Comparison of ENCODE assay signal across 8 mouse cellular contexts in genomic region chr5:123058251-123059102, GRCm38 (mm10). TPM values are rescaled to one million over a fixed set of nuclear protein-coding genes. Genes with fewer than 3 reads are reported as not detected.
DNase-seq lines count a peak whose midpoint lies in the region; ATAC-seq and TF ChIP-seq lines count a peak whose summit lies in the region.

No protein-coding gene starts in this region.

- DNase-seq in layer of hippocampus, adult 2 months (ENCODE audit: low spot score in 2 of 2), result no peak
- DNase-seq in layer of hippocampus, adult 9-11 months, result no peak
- no peak for DNase-seq in embryonic facial prominence, embryonic 11.5 days (ENCODE audit: low spot score)
- peak; percentile 69 for DNase-seq in induced T-regulatory cell, adult 2 months (ENCODE audit: low read depth)
- no peak for DNase-seq in gastrocnemius, postnatal 36 days
- DNase-seq in left cerebral cortex, postnatal 10 days (ENCODE audit: extremely low spot score in 1 of 2, low spot score in 2 of 2), result no peak

- no peaks in the 10 kb centered on the region for H3K4me1 ChIP-seq in embryonic facial prominence, embryonic 11.5 days (ENCODE audit: control insufficient read depth, insufficient read depth, low read length)
- no peaks in the 10 kb centered on the region for H3K4me1 ChIP-seq in neural tube, embryonic 12.5 days

- intact Hi-C loops in gastrocnemius, postnatal 36 days (cut with DNase I), result no loop called here
- intact Hi-C loops in left cerebral cortex, postnatal 10 days (cut with DNase I), result no loop called here

- H3K27ac ChIP-seq in layer of hippocampus, adult 2 months, result peak overlapping the region; percentile 92
- no peak overlapping the region for H3K27ac ChIP-seq in embryonic facial prominence, embryonic 11.5 days (replicated peaks; ENCODE audit: low read depth, low read length)
- H3K27ac ChIP-seq in neural tube, embryonic 12.5 days, result no peak overlapping the region

- no peaks in the 10 kb centered on the region for H3K9me3 ChIP-seq in embryonic facial prominence, embryonic 11.5 days (replicated peaks; ENCODE audit: control insufficient read depth, low read length)
- no peaks in the 10 kb centered on the region for H3K9me3 ChIP-seq in neural tube, embryonic 12.5 days

- WGBS in embryonic facial prominence, embryonic 11.5 days, result 43% methylated on average over 16 of the region's 16 CpGs
- 47% methylated on average over 16 of the region's 16 CpGs for WGBS in neural tube, embryonic 12.5 days

- TF ChIP-seq CTCF in layer of hippocampus, adult 2 months (conservative IDR thresholded peaks at IDR 0.05), result no peak

- no peak for ATAC-seq in embryonic facial prominence, embryonic 11.5 days (replicated peaks; ENCODE audit: insufficient number of reproducible peaks, low FRiP score, low TSS enrichment, low read depth)
- ATAC-seq in neural tube, embryonic 12.5 days (ENCODE audit: low FRiP score, low read depth), result no peak
- ATAC-seq in cerebellum, adult (ENCODE audit: insufficient number of reproducible peaks, low FRiP score, low TSS enrichment), result no peak

- peak overlapping the region; percentile 27 for H3K4me2 ChIP-seq in embryonic facial prominence, embryonic 11.5 days (ENCODE audit: low read depth, low read length)
- H3K4me2 ChIP-seq in neural tube, embryonic 12.5 days (replicated peaks), result peak overlapping the region; percentile 54

- no peaks in the 10 kb centered on the region for H3K36me3 ChIP-seq in embryonic facial prominence, embryonic 11.5 days (replicated peaks; ENCODE audit: control insufficient read depth, insufficient read depth, low read depth, low read length)
- no peaks in the 10 kb centered on the region for H3K36me3 ChIP-seq in neural tube, embryonic 12.5 days

- H3K4me3 ChIP-seq in layer of hippocampus, adult 2 months, result peak overlapping the region; percentile 70
- peak overlapping the region; percentile 23 for H3K4me3 ChIP-seq in embryonic facial prominence, embryonic 11.5 days (ENCODE audit: low read depth, low read length)
- peak overlapping the region; percentile 31 for H3K4me3 ChIP-seq in neural tube, embryonic 12.5 days

- no peak overlapping the region; the same call in 1 of the 2 replicates for H3K9ac ChIP-seq in embryonic facial prominence, embryonic 11.5 days (replicated peaks; ENCODE audit: low read length)
- H3K9ac ChIP-seq in neural tube, embryonic 12.5 days, result peak overlapping the region; percentile 29; the same call in 1 of the 2 replicates

- H3K27me3 ChIP-seq in embryonic facial prominence, embryonic 11.5 days (ENCODE audit: control insufficient read depth, insufficient read depth, low read length), result no peaks in the 10 kb centered on the region
- H3K27me3 ChIP-seq in neural tube, embryonic 12.5 days (replicated peaks), result no peaks in the 10 kb centered on the region

RNA-seq across cellular contexts. Expression of gene Tmem120b, which starts 9.7 kb away (rescaled TPM):
- 10 to 100 TPM; 17.8 to 19.6 TPM for total RNA-seq in layer of hippocampus, adult 2 months (2021)
- polyA plus RNA-seq in embryonic facial prominence, embryonic 11.5 days (2014; fragmentation: Nextera tagmentation; extraction: Ambion mirVana), result 7.2 and 7.9 TPM in 2 replicates
- 17.4 and 19.4 TPM in 2 replicates for polyA plus RNA-seq in neural tube, embryonic 12.5 days (2016; fragmentation: Nextera tagmentation; extraction: Ambion mirVana)
- 10 to 100 TPM; 18.9 to 19.0 TPM for total RNA-seq in gastrocnemius, postnatal 36 days (2021)
- 10 to 100 TPM; 19.5 to 23.2 TPM for total RNA-seq in left cerebral cortex, postnatal 10 days (2021)

RNA-seq across cellular contexts. Expression of gene Morn3, which starts 11.7 kb away (rescaled TPM):
- total RNA-seq in layer of hippocampus, adult 2 months (2021), result not detected
- polyA plus RNA-seq in embryonic facial prominence, embryonic 11.5 days (2014; fragmentation: Nextera tagmentation; extraction: Ambion mirVana), result 0.91 TPM in 1 of 2 replicates, not detected in the other
- polyA plus RNA-seq in neural tube, embryonic 12.5 days (2016; fragmentation: Nextera tagmentation; extraction: Ambion mirVana), result not detected in 2 replicates
- total RNA-seq in gastrocnemius, postnatal 36 days (2021), result not detected
- not detected for total RNA-seq in left cerebral cortex, postnatal 10 days (2021)

RNA-seq across cellular contexts. Expression of gene Orai1, which starts 43.6 kb away (rescaled TPM):
- 10 to 100 TPM; 11.0 to 13.5 TPM for total RNA-seq in layer of hippocampus, adult 2 months (2021)
- polyA plus RNA-seq in embryonic facial prominence, embryonic 11.5 days (2014; fragmentation: Nextera tagmentation; extraction: Ambion mirVana), result 9.1 and 9.6 TPM in 2 replicates
- polyA plus RNA-seq in neural tube, embryonic 12.5 days (2016; fragmentation: Nextera tagmentation; extraction: Ambion mirVana), result 13.9 and 14.2 TPM in 2 replicates
- total RNA-seq in gastrocnemius, postnatal 36 days (2021), result 10 to 100 TPM; 35.9 to 39.1 TPM
- 10 to 100 TPM in 1 of 2 experiments, 1 to 10 TPM in 1; 9.0 to 10.1 TPM for total RNA-seq in left cerebral cortex, postnatal 10 days (2021)
